Mouse (Mus musculus): ENCODE measurements at regions not wholly inside any gene's neighbourhood (a gene's known extent, or its start where the extent isn't known, plus 50 kb on each side); places are given as distances from the start of the nearest gene placed in this dataset.

- DNase-seq: no peak
These were observed 54.2 kb upstream of the Cdc42bpa start for GRCm38 (mm10) chr1:179906115-179906514.

- peak; percentile 7 to 25 for DNase-seq
These were observed 67.6 kb upstream of the Cdc42bpa start for GRCm38 (mm10) chr1:179892711-179893110.

- no peak for DNase-seq
These were observed 72.4 kb upstream of the Cdc42bpa start for GRCm38 (mm10) chr1:179887921-179888320.

- DNase-seq: no peak
These were observed 77.7 kb upstream of the Ahctf1 start for GRCm38 (mm10) chr1:179881222-179881621.

- no peak for DNase-seq
These were observed 74.4 kb upstream of the Ahctf1 start for GRCm38 (mm10) chr1:179877893-179878292.

- DNase-seq: no peak
These were observed 70.5 kb upstream of the Ahctf1 start for GRCm38 (mm10) chr1:179873772-179874555.

GRCm38 (mm10) chr1:179871961-179872360 is 68.5 kb upstream of the Ahctf1 start:
- no peak for DNase-seq

GRCm38 (mm10) chr1:179868656-179869055 is 65.2 kb upstream of the Ahctf1 start:
- no peak for DNase-seq

GRCm38 (mm10) chr1:179867493-179867892 is 64.0 kb upstream of the Ahctf1 start:
- peak; percentile 21 to 45 for DNase-seq

GRCm38 (mm10) chr1:179866056-179866772 is 62.7 kb upstream of the Ahctf1 start:
- peak; percentile 75 to 85 for DNase-seq

- DNase-seq: peak; percentile 47 to 57
These were observed 62.1 kb upstream of the Ahctf1 start for GRCm38 (mm10) chr1:179865561-179865960.

- DNase-seq: no peak
These were observed 61.2 kb upstream of the Ahctf1 start for GRCm38 (mm10) chr1:179864537-179865226.

GRCm38 (mm10) chr1:179863420-179863819 is 59.9 kb upstream of the Ahctf1 start:
- DNase-seq: no peak

GRCm38 (mm10) chr1:179862941-179863340 is 59.5 kb upstream of the Ahctf1 start:
- no peak for DNase-seq

GRCm38 (mm10) chr1:179861776-179862175 is 58.3 kb upstream of the Ahctf1 start:
- DNase-seq: no peak

GRCm38 (mm10) chr1:179859552-179859902 is 56.0 kb upstream of the Ahctf1 start:
- DNase-seq: no peak

GRCm38 (mm10) chr1:179858780-179859551 is 55.5 kb upstream of the Ahctf1 start:
- peak; percentile 21 to 39 for DNase-seq

- DNase-seq: no peak
These were observed 50.9 kb upstream of the Ahctf1 start for GRCm38 (mm10) chr1:179854288-179854965.

Measured in kidney, postnatal 4 days (tissue).